Mouse (Mus musculus) gastrocnemius, postnatal 14 days (tissue): ENCODE measurements around the gene Flna. TPM values are rescaled to one million over a fixed set of nuclear protein-coding genes. Genes with fewer than 3 reads are reported as not detected.
A peak's percentile ranks its signal among the peaks of the same experiment; 100 is the strongest.

ENCODE experiments used
- DNase-seq: peaks from one replicate; pipeline ENCODE4 v3.0.0; 2021; ENCODE audit warnings: mixed read lengths
- intact Hi-C: fragments of 180-260 bp; cut with DNase I; formaldehyde crosslinking; loops from one replicate; pipeline ENCODE4 v1.15.1; 2025; ENCODE audit warnings: low total_unique reads
- long read RNA-seq, 2 experiments: library from polyadenylated mRNA; stranded (forward); transcript quantifications; one replicate each; pipeline ENCODE4 v2.0.0; 2021
- total RNA-seq, 2 experiments: library from RNA; stranded (reverse); gene quantifications; 2 replicates each; pipeline ENCODE4 v1.2.3; 2021

Gene Flna
- total RNA-seq, result 10 to 100 TPM; 78.1 to 92.7 TPM
- long read RNA-seq, experiment 1, full-length matches to known transcripts, result 3 of 29 reads
- long read RNA-seq, experiment 1, partial matches to known transcripts, result 20 of 29 reads
- long read RNA-seq, experiment 1, other reads (novel, unspliced or antisense), result 6 of 29 reads
- long read RNA-seq, experiment 2, full-length matches to known transcripts, result 21 of 42 reads
- long read RNA-seq, experiment 2, partial matches to known transcripts, result 14 of 42 reads
- long read RNA-seq, experiment 2, other reads (novel, unspliced or antisense), result 7 of 42 reads

- intact Hi-C loops, result loop anchor here (5.0 kb wide), 1 partner anchor 163 kb away; no protein-coding TSS in a partner anchor
- DNase-seq, result peak; percentile 64
These were observed at the start of gene Flna for GRCm38 (mm10) chrX:74249615-74250014. Gene Flna (minus strand): TSS chrX:74249820.

GRCm38 (mm10) chrX:74298348-74298747, 48.7 kb upstream of the Flna start:
- intact Hi-C loops, result no loop called here
- DNase-seq, result no peak

- peak; percentile 91 for DNase-seq
- intact Hi-C loops, result no loop called here
These were observed 47.2 kb upstream of the Flna start, which contains the start of gene Atp6ap1 for GRCm38 (mm10) chrX:74296538-74297448. Gene Atp6ap1 (plus strand): TSS chrX:74297097.

DNA sequence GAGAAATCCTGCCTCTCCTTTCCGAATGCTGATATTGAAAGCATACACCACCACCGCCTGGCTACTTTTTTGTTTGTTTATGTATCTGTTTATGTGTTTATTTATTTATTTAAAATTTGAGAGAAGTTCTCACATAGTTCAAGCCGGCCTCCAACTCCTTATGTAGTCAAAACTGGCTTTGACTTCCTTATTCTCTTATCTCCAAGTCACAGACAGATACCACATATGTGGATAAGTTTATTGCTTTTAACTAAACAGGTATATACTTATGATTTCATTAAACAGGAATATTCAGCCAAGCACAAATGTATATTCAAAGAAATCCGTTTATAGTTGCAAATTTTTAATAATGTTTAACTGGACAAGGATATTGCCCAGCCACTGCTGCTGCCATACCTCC, 43.8 kb upstream of the Flna start:
- no peak for DNase-seq
- intact Hi-C loops, result no loop called here

DNA sequence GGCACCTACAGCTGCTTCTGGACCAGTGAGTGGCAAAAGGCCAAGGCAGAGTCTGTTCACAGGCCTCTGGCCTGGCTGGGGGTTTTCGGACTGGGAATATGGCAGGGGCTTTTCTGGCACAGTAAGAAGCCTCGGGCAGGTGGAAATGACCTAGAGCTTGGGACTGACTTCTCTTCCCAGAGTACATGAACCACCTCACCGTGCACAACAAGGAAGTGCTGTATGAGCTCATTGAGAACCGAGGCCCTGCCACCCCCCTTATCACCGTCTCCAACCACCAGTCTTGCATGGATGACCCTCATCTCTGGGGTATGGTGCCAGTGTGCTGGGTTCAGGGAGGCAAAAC, 33.4 kb upstream of the Flna start:
- intact Hi-C loops, result no loop called here
- DNase-seq, result no peak

- intact Hi-C loops, result no loop called here
- peak; percentile 85 for DNase-seq
These were observed 32.9 kb upstream of the Flna start for GRCm38 (mm10) chrX:74282395-74283091.

DNA sequence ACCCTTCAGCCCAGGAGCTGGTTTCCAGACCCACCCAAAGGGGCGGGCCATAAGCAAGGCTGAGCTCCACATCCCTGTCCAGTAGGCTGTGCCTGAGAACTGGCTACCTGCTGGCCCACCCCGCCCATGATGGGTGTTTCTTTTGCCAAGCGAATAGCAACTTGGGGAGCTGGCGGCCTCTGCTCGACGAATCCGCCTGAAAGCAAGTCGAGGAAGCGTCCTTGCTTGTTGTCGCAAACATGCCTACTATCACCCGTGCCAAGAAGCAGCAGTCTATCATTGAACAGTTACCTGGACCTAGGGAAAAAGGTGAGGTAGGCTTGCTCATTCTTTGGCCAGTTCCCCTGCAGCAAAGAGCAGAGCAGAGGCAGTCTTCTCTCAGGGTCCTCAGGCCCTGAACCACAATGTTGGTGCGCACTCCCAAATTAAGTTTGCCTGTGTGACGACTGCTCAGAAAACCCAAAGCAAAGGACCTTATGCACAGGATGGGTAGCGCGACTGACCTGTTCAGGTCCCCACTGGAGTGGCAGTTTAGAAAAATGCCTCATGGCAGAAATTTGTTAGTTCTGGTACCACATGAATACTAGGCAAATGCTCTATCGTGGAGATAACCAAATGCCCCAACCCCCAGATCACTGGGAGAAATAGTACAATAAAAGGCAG, 32.2 kb upstream of the Flna start, which contains the start of the genes Taz and Dnase1l1:
Gene Taz, plus strand, starts transcription at position 181 of the 663 bp plus-strand sequence.
Gene Dnase1l1, minus strand, starts transcription at position 606 of the 663 bp plus-strand sequence.
- intact Hi-C loops, result no loop called here
- peak; percentile 82 for DNase-seq

- DNase-seq, result no peak
- intact Hi-C loops, result no loop called here
These were observed 31.6 kb upstream of the Flna start for GRCm38 (mm10) chrX:74281041-74281731.

DNA sequence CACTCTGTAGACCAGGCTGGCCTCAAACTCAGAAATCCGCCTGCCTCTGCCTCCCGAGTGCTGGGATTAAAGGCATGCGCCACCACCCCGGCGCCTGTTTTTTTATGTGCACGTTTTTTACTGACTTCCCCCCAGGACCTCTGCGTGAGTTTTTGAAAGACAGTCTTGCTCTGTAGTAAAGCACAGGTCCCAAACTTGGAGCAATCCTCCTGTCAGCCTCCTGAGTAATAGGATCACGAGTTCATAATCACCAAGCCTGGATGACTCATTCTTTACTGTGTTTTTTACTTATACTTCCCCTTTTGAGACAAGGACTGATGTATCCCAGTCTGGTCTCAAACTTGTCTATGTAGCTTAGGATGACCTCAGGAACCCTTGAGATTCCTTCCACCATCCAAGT, 28.3 kb upstream of the Flna start:
- DNase-seq, result no peak
- intact Hi-C loops, result no loop called here

DNA sequence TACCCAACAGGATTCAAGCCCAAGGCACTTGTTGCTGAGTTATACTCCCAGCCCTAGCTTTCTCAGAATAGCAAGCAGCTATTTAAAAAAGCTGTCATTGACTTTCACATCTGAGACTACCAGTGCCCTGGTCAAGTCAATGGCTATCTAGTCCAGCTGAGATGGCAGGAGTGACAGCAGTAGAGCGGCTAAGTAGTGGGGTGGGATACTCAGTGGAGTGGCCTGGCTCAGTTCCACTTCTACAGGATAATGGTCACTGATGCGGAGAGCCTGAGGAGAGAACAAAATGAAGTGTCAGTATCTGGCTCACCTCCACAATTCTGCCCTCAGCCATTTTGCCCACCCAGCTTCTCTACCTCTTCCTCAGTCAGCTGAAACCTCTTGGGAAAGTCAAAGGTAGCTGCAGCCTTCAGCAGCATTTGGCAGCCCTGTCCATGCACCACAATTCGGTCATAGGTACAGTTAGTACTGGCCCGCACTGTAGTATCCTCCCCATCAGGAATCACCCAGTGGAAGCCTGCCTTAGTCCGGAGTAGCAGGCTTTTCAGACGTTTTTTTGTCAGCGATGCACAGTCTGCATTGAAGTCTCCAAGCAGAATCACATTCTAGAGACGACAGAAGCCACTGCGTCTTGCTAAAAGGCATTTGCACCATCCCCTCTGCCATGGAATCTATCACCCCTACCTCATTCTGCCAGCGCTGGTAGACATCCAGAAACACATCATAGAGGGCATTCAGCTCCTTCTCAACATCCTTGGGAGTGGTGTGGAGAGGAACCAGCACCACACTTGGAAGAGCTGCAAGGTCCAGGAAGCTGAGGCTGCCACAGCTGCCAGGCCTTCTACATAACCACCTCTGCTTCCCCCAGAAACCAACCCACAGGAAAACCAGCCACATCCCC, 24.1 kb upstream of the Flna start:
- intact Hi-C loops, result no loop called here
- no peak for DNase-seq

- intact Hi-C loops, result no loop called here
These were observed 21.4 kb upstream of the Flna start for GRCm38 (mm10) chrX:74270902-74271551.

DNA sequence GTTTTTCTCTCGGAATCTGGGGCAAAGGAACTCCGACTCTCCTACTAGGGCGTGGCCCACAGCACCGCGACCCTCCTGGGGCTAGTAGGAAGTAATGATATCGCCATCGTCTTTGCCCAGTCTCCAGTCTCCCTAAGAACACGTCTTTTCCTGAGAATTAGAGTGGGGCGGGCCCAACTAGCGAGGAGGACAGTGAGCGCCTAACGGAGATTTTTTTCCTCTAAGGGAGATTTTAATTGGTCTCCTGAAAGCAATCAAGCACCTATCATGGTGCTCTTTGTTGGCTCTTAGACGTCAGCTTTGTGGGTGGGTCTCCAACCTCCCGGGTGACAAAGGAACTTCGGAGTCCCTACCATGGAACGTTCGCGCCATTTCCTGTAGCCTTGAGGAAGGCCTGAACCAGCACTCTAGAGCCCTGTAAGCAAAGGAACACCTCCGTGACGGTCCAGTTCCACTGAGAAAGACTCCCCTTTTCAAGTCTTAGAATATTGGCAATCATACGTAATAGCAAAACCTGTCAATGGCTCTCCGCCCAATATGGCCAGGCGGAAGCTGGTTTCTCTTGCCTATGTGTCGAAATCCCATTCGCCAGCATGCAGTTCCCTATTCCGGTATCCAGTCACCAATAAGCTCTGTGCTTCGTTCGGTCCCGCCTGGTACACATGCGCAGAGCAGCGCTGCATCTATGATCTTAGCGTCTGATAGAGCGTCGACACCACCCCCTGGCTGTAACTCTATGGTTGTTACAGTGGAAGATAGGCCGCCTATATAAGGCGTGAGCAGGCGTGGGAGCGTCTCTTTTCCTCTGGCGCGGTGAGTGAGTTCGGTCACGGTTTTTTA, 20.7 kb upstream of the Flna start, which contains the start of gene Rpl10:
Gene Rpl10, plus strand, starts transcription at position 751 of the 840 bp plus-strand sequence.
- intact Hi-C loops, result no loop called here

More at GRCm38 (mm10) chrX:74270902-74271551, 21.4 kb upstream of the Flna start:
- DNase-seq, result no peak

GRCm38 (mm10) chrX:74269736-74270061, 20.1 kb upstream of the Flna start:
- intact Hi-C loops, result no loop called here
- no peak for DNase-seq

More for the DNA sequence above, 20.7 kb upstream of the Flna start, which contains the start of gene Rpl10:
- peak; percentile 89 for DNase-seq

DNA sequence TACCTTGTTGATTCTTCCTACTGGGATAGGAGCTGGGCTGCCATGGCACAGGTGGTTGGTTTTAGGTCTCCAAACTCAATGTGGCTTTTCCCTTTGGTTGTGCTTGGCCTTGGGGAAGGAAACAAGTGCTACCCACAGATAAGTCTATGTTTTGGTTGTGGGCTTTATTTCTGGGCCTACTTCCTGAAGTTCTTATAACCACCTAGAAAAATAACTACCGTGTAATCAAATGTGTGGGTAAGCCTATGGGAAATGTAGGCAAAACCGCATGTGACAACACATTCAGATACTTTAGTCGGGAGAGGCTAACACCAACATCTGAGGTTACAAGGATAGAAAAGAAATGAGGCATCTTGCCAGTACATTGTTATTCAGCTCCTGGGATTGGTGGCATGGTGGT, 8.1 kb upstream of the Flna start:
- intact Hi-C loops, result no loop called here
- DNase-seq, result no peak

GRCm38 (mm10) chrX:74254888-74255565, 5.4 kb upstream of the Flna start:
- no peak for DNase-seq
- intact Hi-C loops, result loop anchor here (5.0 kb wide), 1 partner anchor 157 kb away; no protein-coding TSS in a partner anchor
